Mouse (Mus musculus) forebrain, embryonic 14.5 days (tissue): ENCODE measurements around the gene Ciapin1. TPM values are rescaled to one million over a fixed set of nuclear protein-coding genes. Genes with fewer than 3 reads are reported as not detected.
"Not testable (repeated sequence)": the region's sequence is repeated elsewhere in the genome, so short reads cannot be mapped to it uniquely, and the experiment has no call there.

Experiments
- ATAC-seq: fragments of 200-750 bp; cut with Nextera tagmentation; 2 replicates; pipeline ENCODE4 v1.8.0; 2017; ENCODE audit warnings: mild to moderate bottlenecking, moderate library complexity
- DNase-seq: peaks from one replicate; pipeline ENCODE4 v3.0.0-alpha.2; 2015; ENCODE audit warnings: low spot score
- H3K27ac ChIP-seq: fragments of 300-500 bp; sonication (generic); 2 replicates; pipeline ENCODE4 v1.5.1; 2014; ENCODE audit warnings: low read depth, mild to moderate bottlenecking, control low read depth, low read length, moderate library complexity
- H3K27me3 ChIP-seq: fragments of 300-500 bp; sonication (generic); replicated peaks from 2 replicates; pipeline ENCODE4 v1.6.1; 2014; ENCODE audit warnings: low read length, control low read depth, mixed read lengths; ENCODE audit not compliant: control insufficient read depth, insufficient read depth
- H3K36me3 ChIP-seq: fragments of 300-500 bp; sonication (generic); 2 replicates; pipeline ENCODE4 v1.6.1; 2014; ENCODE audit warnings: low read length, control low read depth; ENCODE audit not compliant: control insufficient read depth, insufficient read depth
- H3K4me1 ChIP-seq: fragments of 300-500 bp; sonication (generic); 2 replicates; pipeline ENCODE4 v1.6.1; 2014; ENCODE audit warnings: antibody characterized with exemption, low read length, control low read depth; ENCODE audit not compliant: control insufficient read depth, insufficient read depth
- H3K4me2 ChIP-seq: fragments of 300-500 bp; sonication (generic); 2 replicates; pipeline ENCODE4 v1.6.1; 2014; ENCODE audit warnings: mild to moderate bottlenecking, control low read depth, low read length
- H3K4me3 ChIP-seq: fragments of 300-500 bp; sonication (generic); 2 replicates; pipeline ENCODE4 v1.5.1; 2014; ENCODE audit warnings: low read depth, low read length, control low read depth
- H3K9ac ChIP-seq: fragments of 300-500 bp; sonication (generic); 2 replicates; pipeline ENCODE4 v1.6.1; 2014; ENCODE audit warnings: mild to moderate bottlenecking, low read length, control low read depth, moderate library complexity
- H3K9me3 ChIP-seq: fragments of 300-500 bp; sonication (generic); replicated peaks from 2 replicates; pipeline ENCODE4 v1.6.1; 2016; ENCODE audit warnings: low read length, control low read depth, mixed read lengths; ENCODE audit not compliant: control insufficient read depth
- WGBS: fragments of 180-500 bp; shearing (Covaris S2); extraction: QIAGEN DNeasy Blood & Tissue Kit; methylation state at CpG from one replicate; pipeline ENCODE4 v1.1.7; 2014; 5-methylcytosine and 5-hydroxymethylcytosine counted together
- polyA plus RNA-seq: library from polyadenylated mRNA; unstranded; fragments of >200 nt; fragmentation: Nextera tagmentation; extraction: Ambion mirVana; gene quantifications from 2 replicates; pipeline ENCODE4 v1.2.1, GENCODE M21; 2014

The Ciapin1 gene
- polyA plus RNA-seq, 1 experiment from 2014 or later: 147 TPM

DNA sequence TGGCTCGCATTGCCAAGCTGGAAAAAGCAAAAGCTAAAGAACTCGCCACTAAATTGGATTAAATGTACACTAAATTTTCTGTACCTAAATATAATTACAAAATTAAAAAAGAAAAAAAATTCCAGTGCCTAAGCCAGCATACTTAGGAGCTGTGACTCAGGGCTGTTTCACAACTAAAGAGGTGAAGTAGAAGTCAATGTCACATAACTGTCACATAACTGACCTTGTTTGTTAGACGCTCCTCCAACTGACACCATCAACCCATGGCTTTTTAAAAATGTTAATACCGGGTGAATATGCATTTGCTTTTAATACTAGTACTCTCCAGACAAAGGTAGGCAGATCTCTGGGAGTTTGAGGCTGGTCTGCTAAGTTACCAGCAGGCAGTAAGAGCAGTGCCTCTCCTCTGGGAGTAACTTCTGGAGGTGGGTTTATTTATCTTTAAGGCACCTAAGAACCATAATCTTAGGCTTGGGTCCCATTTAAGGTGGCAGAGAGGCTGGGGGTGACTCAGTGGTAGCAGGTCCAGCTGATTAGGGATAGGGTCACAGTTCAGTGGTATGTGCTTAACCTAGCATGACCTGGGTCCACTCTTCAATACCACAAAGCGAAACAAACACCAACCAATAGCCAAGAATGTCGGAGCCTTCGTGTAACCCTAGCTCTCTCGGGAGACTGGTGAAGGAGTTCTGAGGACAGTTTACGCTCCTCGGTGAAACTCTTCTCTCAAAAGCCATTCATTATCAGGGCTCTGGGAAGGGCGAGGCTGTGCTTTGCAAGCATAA is 1.5 kb downstream of the Ciapin1 start:
- peak overlapping the region; percentile 92; the same call in 1 of the 2 replicates for H3K9ac ChIP-seq

DNA sequence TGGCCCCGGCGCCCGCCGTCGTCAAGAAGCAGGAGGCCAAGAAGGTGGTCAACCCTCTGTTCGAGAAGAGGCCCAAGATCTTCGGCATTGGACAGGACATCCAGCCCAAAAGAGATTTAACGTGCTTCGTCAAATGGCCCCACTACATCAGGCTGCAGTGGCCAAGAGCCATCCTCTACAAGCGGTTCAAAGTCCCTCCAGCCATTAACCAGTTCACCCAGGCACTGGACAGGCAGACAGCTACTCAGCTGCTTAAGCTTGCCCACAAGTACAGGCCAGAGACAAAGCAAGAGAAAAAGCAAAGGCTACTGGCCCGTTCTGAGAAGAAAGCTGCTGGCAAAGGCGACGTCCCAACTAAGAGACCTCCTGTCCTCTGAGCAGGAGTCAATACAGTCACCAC is 2.4 kb downstream of the Ciapin1 start:
- 93% methylated on average over 13 of the region's 13 CpGs for whole genome bisulfite sequencing
- DNase-seq, H3K9ac ChIP-seq, H3K4me1 ChIP-seq, H3K4me2 ChIP-seq, ATAC-seq, H3K9me3 ChIP-seq, H3K4me3 ChIP-seq, H3K27ac ChIP-seq, H3K27me3 ChIP-seq: not testable (repeated sequence)
- peaks cover 14% of the 10 kb centered on the region for H3K36me3 ChIP-seq

More for the DNA sequence above, 1.5 kb downstream of the Ciapin1 start:
- Histone ChIP-seq H3K36me3 (peaks cover 7% of the 10 kb centered on the region), H3K9me3 (no peaks in the 10 kb centered on the region), H3K4me3 (0 out of 2 replicates have a peak overlapping the region, but pooled peaks have one; percentile 87), H3K27me3 (no peaks in the 10 kb centered on the region), H3K27ac (no peak overlapping the region), H3K4me1 (peaks cover 9% of the 10 kb centered on the region), H3K4me2 (peak overlapping the region; percentile 81)
- 85% methylated on average over 11 of the region's 11 CpGs for WGBS
- DNase-seq: no peak
- no peak for ATAC-seq

DNA sequence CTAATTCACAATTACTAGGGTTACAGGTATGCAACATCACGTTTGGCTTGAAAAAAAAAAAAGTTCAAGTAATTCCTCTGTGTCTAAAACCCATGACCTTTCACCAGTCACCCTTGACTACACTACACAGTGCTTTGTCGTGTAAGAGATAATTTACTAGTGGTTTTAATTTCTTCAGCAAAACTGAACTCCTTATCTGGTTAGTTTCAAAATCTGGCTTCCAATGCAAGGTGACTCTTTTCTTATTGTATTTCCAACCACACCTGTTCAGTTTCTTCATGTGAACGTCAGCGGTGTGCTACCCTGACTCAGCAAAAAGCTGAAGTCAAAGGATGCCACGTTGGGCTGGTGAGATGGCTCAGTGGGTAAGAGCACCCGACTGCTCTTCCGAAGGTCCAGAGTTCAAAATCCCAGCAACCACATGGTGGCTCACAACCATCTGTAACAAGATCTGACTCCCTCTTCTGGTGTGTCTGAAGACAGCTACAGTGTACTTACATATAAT is 4.2 kb downstream of the Ciapin1 start:
- not testable (repeated sequence) for H3K4me3 ChIP-seq, ATAC-seq, H3K27me3 ChIP-seq, H3K9ac ChIP-seq, H3K9me3 ChIP-seq, H3K4me1 ChIP-seq, DNase-seq, H3K4me2 ChIP-seq, H3K27ac ChIP-seq
- H3K36me3 ChIP-seq: peaks cover 27% of the 10 kb centered on the region
- 83% methylated on average over 7 of the region's 7 CpGs for WGBS

GRCm38 (mm10) chr8:94828284-94828683 is 9.9 kb downstream of the Ciapin1 start:
- H3K36me3 ChIP-seq: peaks cover 62% of the 10 kb centered on the region

GRCm38 (mm10) chr8:94826210-94826609 is 11.9 kb downstream of the Ciapin1 start:
- Histone ChIP-seq H3K4me2 (no peak overlapping the region), H3K27me3 (no peaks in the 10 kb centered on the region), H3K9me3 (no peaks in the 10 kb centered on the region), H3K36me3 (peaks cover 68% of the 10 kb centered on the region), H3K4me1 (no peaks in the 10 kb centered on the region), H3K27ac (no peak overlapping the region), H3K9ac (no peak overlapping the region), H3K4me3 (no peak overlapping the region)
- DNase-seq: no peak
- 93% methylated on average over 5 of the region's 5 CpGs for WGBS
- ATAC-seq: no peak

More at GRCm38 (mm10) chr8:94828284-94828683, 9.9 kb downstream of the Ciapin1 start:
- no peak overlapping the region for H3K4me2 ChIP-seq
- H3K4me3 ChIP-seq: no peak overlapping the region
- no peaks in the 10 kb centered on the region for H3K9me3 ChIP-seq
- H3K4me1 ChIP-seq: no peaks in the 10 kb centered on the region
- H3K27me3 ChIP-seq: no peaks in the 10 kb centered on the region
- ATAC-seq (no peak), DNase-seq (no peak)
- WGBS: 87% methylated on average over 6 of the region's 6 CpGs
- no peak overlapping the region for H3K27ac ChIP-seq
- H3K9ac ChIP-seq: no peak overlapping the region

DNA sequence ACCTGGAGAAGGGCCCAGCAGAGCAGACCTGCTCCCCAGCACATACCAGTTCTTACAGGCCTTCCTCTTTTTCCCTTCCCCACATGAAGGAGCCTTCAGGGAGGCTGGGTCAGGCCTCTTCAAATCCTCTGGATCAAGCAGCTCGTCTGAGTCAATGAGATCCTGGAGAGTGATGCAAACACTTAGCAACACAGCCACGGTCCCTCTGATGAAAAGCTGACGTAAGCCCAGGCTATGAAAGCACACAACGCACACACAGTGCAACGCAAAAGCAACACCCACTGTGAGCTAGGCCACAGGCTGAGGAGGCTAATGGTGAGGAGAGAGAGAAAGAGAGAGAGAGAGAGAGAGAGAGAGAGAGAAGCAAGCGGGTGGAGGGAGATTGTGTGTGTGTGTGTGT is 13.0 kb downstream of the Ciapin1 start:
- no peaks in the 10 kb centered on the region for H3K9me3 ChIP-seq
- DNase-seq: no peak
- no peak overlapping the region for H3K27ac ChIP-seq
- WGBS: 87% methylated on average over 6 of the region's 6 CpGs
- H3K4me2 ChIP-seq: no peak overlapping the region
- no peaks in the 10 kb centered on the region for H3K27me3 ChIP-seq
- H3K36me3 ChIP-seq: peaks cover 65% of the 10 kb centered on the region
- no peaks in the 10 kb centered on the region for H3K4me1 ChIP-seq
- H3K4me3 ChIP-seq: no peak overlapping the region
- H3K9ac ChIP-seq: no peak overlapping the region
- ATAC-seq: no peak

GRCm38 (mm10) chr8:94822637-94823560 is 15.3 kb downstream of the Ciapin1 start:
- no peaks in the 10 kb centered on the region for H3K27me3 ChIP-seq
- H3K4me1 ChIP-seq: no peaks in the 10 kb centered on the region
- DNase-seq (peak; percentile 62), ATAC-seq (peak; percentile 70)
- H3K9me3 ChIP-seq: no peaks in the 10 kb centered on the region
- no peak overlapping the region for H3K27ac ChIP-seq
- no peak overlapping the region for H3K9ac ChIP-seq
- no peak overlapping the region for H3K4me3 ChIP-seq
- H3K36me3 ChIP-seq: peaks cover 53% of the 10 kb centered on the region
- WGBS: 78% methylated on average over 23 of the region's 23 CpGs
- no peak overlapping the region for H3K4me2 ChIP-seq

GRCm38 (mm10) chr8:94821381-94821780 is 16.8 kb downstream of the Ciapin1 start:
- no peaks in the 10 kb centered on the region for H3K4me1 ChIP-seq
- peaks cover 42% of the 10 kb centered on the region for H3K36me3 ChIP-seq
- no peak overlapping the region for H3K9ac ChIP-seq
- H3K4me2 ChIP-seq: no peak overlapping the region
- no peaks in the 10 kb centered on the region for H3K9me3 ChIP-seq
- ATAC-seq: no peak
- 76% methylated on average over 2 of the region's 2 CpGs for WGBS
- DNase-seq: no peak
- no peak overlapping the region for H3K27ac ChIP-seq
- no peaks in the 10 kb centered on the region for H3K27me3 ChIP-seq
- H3K4me3 ChIP-seq: no peak overlapping the region
